Mouse (Mus musculus) midbrain, embryonic 10.5 days (tissue): ENCODE results near the gene Polr1a. TPM values are rescaled to one million over a fixed set of nuclear protein-coding genes. Genes with fewer than 3 reads are reported as not detected.

ENCODE experiments used
- DNase-seq: peaks from one replicate; pipeline ENCODE4 v3.0.0-alpha.2; 2017; ENCODE audit warnings: low spot score
- H3K27ac ChIP-seq: fragments of 300-500 bp; sonication (generic); replicated peaks from 2 replicates; pipeline ENCODE4 v1.5.1; 2016; ENCODE audit warnings: mild to moderate bottlenecking
- H3K27me3 ChIP-seq: fragments of 300-500 bp; sonication (generic); 2 replicates; pipeline ENCODE4 v1.6.1; 2016; ENCODE audit warnings: low read depth, mild to moderate bottlenecking; ENCODE audit not compliant: poor library complexity, severe bottlenecking
- H3K36me3 ChIP-seq: fragments of 300-500 bp; sonication (generic); 2 replicates; pipeline ENCODE4 v1.6.1; 2016; ENCODE audit warnings: mild to moderate bottlenecking, moderate library complexity
- H3K4me1 ChIP-seq: fragments of 300-500 bp; sonication (generic); 2 replicates; pipeline ENCODE4 v1.6.1; 2016
- H3K4me3 ChIP-seq: fragments of 300-500 bp; sonication (generic); 2 replicates; pipeline ENCODE4 v1.5.1; 2016; ENCODE audit warnings: mild to moderate bottlenecking, moderate library complexity
- H3K9me3 ChIP-seq: fragments of 300-500 bp; sonication (generic); replicated peaks from 2 replicates; pipeline ENCODE4 v1.6.1; 2016; ENCODE audit warnings: mild to moderate bottlenecking
- WGBS: fragments of 180-500 bp; shearing (Covaris S2); methylation state at CpG from one replicate; pipeline ENCODE4 v1.1.7; 2016; 5-methylcytosine and 5-hydroxymethylcytosine counted together
- polyA plus RNA-seq: library from polyadenylated mRNA; unstranded; fragments of >200 nt; fragmentation: Nextera tagmentation; extraction: Ambion mirVana; gene quantifications from 2 replicates; pipeline ENCODE4 v1.2.1, GENCODE M21; 2016

The Polr1a gene
- polyA plus RNA-seq, 1 experiment from 2014 or later = 43.0 TPM

DNA sequence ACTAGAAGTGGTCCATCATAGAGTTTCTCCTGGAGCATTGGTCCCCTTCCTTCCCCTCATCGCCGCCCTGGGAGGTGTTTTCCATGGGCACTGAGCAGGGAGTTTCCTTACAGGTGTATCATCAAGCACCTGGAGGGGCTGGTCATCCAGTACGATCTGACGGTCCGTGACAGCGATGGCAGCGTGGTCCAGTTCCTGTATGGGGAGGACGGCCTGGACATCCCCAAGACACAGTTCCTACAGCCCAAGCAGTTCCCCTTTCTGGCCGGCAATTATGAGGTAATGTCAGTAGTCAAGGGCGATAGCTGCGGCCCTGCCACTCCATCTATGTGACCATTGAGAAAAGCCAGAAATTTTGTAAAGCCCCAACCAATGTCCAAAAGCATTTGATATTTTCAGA is 54.7 kb downstream of the Polr1a start:
- Histone ChIP-seq H3K27ac (no peak overlapping the region), H3K27me3 (no peaks in the 10 kb centered on the region), H3K9me3 (no peaks in the 10 kb centered on the region), H3K4me3 (no peak overlapping the region), H3K4me1 (no peaks in the 10 kb centered on the region), H3K36me3 (peaks cover 65% of the 10 kb centered on the region)
- 95% methylated on average over 11 of the region's 11 CpGs for WGBS
- no peak for DNase-seq

DNA sequence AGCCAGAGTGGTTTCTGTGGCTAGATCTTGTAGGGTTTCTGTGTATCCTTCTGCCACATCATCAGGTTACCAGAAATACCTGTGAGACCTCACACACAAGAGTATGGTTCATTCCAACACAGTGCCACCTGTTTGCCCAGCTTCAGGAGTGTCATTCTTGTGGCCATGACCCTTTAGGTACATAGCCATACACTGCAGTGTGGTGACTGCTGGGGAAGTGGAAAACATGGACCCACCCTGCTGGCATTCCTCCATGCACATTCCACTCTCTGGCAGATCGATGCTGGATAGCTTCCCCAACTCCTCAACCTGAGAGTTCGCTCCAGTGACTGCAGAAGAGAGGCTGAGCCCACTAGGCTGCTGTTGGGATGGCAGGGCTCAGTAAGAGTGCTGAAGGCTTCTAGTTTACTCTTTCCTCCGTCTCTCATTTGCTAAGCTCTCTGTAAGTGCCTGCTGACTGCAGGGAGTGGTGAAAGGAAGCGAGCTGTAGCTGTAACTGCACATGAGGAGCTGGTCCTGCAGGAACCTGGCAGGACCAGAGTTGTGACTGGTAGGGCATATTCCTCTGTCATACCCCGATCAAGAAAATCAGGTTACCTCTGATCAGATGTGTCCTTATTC is 57.9 kb downstream of the Polr1a start:
- DNase-seq = no peak
- no peaks in the 10 kb centered on the region for H3K9me3 ChIP-seq
- H3K27ac ChIP-seq = no peak overlapping the region
- 94% methylated on average over 5 of the region's 5 CpGs for whole genome bisulfite sequencing
- no peak overlapping the region for H3K4me3 ChIP-seq
- peaks cover 84% of the 10 kb centered on the region for H3K36me3 ChIP-seq
- H3K4me1 ChIP-seq = no peaks in the 10 kb centered on the region
- no peaks in the 10 kb centered on the region for H3K27me3 ChIP-seq

DNA sequence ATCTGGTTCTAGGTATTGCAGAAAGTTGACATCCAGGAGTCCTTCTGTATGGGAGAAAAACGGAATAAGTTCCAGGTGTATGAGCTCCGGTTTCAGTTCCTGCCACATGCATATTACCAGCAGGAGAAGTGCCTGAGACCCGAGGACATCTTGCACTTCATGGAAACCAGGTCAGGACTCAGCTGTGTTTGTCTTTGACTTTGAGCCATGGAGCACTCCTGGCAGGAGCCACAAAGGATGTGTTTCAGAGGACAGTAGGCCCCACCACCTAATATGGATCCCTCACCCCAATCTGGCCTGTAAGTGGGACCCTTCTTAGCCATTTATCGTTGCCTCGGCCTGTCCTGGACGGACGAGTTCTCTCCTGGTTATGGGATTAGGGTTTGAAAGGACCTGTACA is 59.0 kb downstream of the Polr1a start:
- H3K9me3 ChIP-seq = no peaks in the 10 kb centered on the region
- peaks cover 94% of the 10 kb centered on the region for H3K36me3 ChIP-seq
- no peaks in the 10 kb centered on the region for H3K27me3 ChIP-seq
- no peak for DNase-seq
- H3K27ac ChIP-seq = no peak overlapping the region
- H3K4me3 ChIP-seq = no peak overlapping the region
- H3K4me1 ChIP-seq = no peaks in the 10 kb centered on the region
- WGBS = 93% methylated on average over 7 of the region's 7 CpGs

DNA sequence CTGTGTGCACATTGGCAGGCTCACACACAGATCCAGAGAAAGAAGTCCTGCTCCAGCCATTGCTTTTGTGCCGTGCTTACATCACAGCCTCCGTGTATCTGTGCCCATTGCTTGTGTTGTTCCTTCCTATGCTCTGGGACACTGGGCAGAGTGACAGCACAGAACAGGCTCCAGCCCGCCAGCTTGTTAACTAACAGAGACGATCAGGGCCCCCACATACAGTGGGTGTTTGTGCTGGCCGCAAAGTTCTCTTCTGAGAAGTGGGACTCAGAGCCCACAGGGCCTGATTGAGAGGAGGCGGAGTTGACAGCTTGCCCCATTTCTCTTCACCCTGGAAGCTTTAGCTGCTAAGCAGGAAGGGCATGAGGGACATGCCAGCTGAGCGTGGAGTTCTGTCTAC is 60.6 kb downstream of the Polr1a start:
- H3K36me3 ChIP-seq = peaks cover 97% of the 10 kb centered on the region
- H3K27me3 ChIP-seq = no peaks in the 10 kb centered on the region
- 93% methylated on average over 7 of the region's 7 CpGs for WGBS

DNA sequence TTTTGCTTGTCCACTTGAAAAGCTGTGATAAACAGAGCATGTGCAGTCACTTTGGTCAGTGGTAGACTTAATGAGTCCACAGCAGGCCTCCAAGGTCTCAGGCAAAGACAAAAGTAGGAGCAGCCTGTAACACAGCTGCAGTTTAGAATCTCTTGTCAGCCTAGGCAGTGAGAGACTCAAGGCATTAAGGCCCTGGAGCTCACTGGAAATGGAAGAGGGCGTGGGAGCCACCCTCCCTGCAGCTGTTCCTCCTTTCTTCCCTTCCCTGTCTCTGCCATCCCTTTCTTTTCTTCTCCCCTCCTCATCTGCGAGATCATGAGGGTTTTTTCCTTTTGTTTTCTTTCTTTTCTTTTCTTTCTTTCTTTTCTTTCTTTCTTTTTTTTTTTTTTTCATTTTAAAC is 61.3 kb downstream of the Polr1a start:
- Histone ChIP-seq H3K4me1 (no peaks in the 10 kb centered on the region), H3K27me3 (no peaks in the 10 kb centered on the region), H3K36me3 (peaks cover 97% of the 10 kb centered on the region), H3K27ac (no peak overlapping the region), H3K4me3 (no peak overlapping the region), H3K9me3 (no peaks in the 10 kb centered on the region)
- 77% methylated on average over 2 of the region's 2 CpGs for WGBS
- DNase-seq = no peak

More for the DNA sequence above, 60.6 kb downstream of the Polr1a start:
- no peak overlapping the region for H3K4me3 ChIP-seq
- H3K9me3 ChIP-seq = no peaks in the 10 kb centered on the region
- no peak for DNase-seq
- H3K27ac ChIP-seq = no peak overlapping the region
- no peaks in the 10 kb centered on the region for H3K4me1 ChIP-seq

DNA sequence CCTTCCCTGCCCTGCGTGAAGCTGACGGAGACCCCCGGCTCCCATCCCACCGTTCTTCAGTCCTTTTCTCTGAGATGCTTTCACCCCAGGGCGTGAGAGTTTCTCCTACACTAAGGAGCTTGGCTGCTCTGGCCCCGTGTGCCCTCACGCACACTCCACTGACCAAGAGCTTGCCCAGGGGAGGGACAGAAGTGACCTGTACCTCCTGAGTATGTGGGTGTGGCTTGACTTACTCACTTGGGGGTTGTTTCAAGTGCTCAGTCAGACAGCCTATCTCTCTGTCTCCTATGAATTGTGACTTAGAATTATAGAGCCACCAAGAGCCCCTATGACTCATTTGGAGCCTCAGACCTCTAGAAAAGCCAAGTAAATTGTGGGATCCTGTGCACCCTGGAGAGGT is 67.7 kb downstream of the Polr1a start:
- no peak for DNase-seq
- Histone ChIP-seq H3K9me3 (no peaks in the 10 kb centered on the region), H3K36me3 (peaks cover 100% of the 10 kb centered on the region), H3K4me3 (no peak overlapping the region), H3K27me3 (no peaks in the 10 kb centered on the region), H3K27ac (no peak overlapping the region), H3K4me1 (no peaks in the 10 kb centered on the region)
- WGBS = 94% methylated on average over 7 of the region's 7 CpGs

DNA sequence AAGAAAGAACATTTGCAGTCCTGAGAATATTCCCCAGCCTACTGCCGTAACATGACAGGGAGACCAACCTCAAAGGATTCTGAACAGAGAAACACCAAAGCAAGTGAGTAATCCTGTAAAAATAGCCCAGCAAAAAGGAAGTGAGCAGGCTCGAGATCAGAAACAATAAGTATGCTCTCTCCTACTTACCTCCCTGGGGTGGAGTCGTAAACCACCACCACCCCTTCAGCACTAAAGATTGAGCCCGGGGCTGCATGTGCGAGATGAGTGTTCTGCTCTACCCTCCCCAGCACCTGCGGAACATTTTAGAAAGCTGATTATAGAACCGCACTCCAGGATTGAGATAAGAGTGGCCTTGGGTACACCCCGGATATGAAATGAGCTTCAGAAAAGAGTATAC is 71.3 kb downstream of the Polr1a start:
- Histone ChIP-seq H3K27me3 (no peaks in the 10 kb centered on the region), H3K4me1 (no peaks in the 10 kb centered on the region), H3K27ac (no peak overlapping the region), H3K36me3 (peaks cover 69% of the 10 kb centered on the region), H3K9me3 (no peaks in the 10 kb centered on the region), H3K4me3 (no peak overlapping the region)
- DNase-seq = no peak
- 85% methylated on average over 8 of the region's 8 CpGs for WGBS

DNA sequence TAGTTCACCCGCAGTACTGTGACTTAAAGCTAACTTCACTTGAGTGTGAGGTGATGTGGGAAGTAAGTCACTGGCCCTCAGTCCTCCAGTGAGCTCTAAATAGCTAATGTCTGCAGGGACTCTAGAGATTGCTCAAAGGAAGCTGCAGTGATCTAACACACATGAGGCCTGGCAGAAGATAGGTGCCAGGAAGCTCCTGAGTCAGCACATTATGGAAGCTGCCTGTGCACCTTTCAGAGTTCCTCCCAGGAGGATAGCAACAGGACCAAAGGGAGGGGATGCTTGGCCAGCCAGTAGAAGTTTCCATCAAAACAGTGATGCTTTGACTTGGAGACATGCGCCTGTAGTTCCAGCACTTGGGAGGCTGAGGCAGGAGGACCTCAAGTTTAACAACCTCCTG is 71.7 kb downstream of the Polr1a start:
- Histone ChIP-seq H3K4me3 (no peak overlapping the region), H3K9me3 (no peaks in the 10 kb centered on the region), H3K4me1 (no peaks in the 10 kb centered on the region), H3K27me3 (no peaks in the 10 kb centered on the region), H3K36me3 (peaks cover 65% of the 10 kb centered on the region), H3K27ac (no peak overlapping the region)
- 100% methylated on average over 2 of the region's 2 CpGs for WGBS
- DNase-seq = no peak

DNA sequence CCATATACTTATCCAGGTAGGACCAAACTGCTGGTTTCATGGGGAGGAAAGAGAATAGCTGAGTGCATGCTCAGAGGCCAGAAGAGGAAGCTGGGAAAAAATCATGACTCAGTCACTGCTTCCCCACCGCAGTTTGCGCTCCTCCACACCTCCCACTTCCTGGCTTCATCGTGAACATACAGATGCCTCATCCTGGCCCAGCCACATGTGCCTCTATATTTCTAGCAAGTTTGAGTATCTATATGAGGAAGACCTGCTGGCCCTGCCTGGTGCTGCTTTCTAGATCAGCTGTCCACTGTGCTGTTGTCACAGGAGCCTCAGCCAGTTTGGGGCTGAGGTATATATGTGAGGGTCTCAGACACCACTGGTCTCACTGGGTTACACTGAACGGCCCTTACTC is 72.6 kb downstream of the Polr1a start:
- H3K27ac ChIP-seq = no peak overlapping the region
- H3K36me3 ChIP-seq = peaks cover 56% of the 10 kb centered on the region
- DNase-seq = no peak
- WGBS = 90% methylated on average over 4 of the region's 4 CpGs
- H3K4me1 ChIP-seq = no peaks in the 10 kb centered on the region
- no peak overlapping the region for H3K4me3 ChIP-seq
- H3K9me3 ChIP-seq = no peaks in the 10 kb centered on the region
- no peaks in the 10 kb centered on the region for H3K27me3 ChIP-seq

DNA sequence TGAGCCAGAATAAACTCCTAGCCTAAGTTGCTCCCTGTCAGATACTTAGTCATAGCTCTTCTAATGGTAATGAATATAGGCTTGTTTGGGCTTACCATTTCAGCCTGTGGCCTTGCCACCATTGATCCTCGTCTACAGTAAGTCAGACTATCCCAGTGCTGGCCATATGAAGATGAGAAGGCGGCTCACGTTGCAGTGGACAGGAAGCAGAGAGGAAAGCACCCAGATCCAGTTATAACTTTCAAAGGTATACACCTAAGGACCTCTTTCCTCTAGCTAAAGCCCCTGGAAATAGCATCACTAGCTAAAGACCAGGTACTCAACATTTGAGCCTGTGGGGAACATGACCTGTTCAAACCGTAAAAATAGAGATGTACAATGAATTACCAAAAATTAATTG is 77.1 kb downstream of the Polr1a start:
- Histone ChIP-seq H3K27ac (no peak overlapping the region), H3K27me3 (no peaks in the 10 kb centered on the region), H3K4me3 (no peak overlapping the region), H3K36me3 (peaks cover 11% of the 10 kb centered on the region), H3K4me1 (peaks cover 14% of the 10 kb centered on the region), H3K9me3 (no peaks in the 10 kb centered on the region)
- DNase-seq = no peak
- WGBS = 90% methylated on average over 4 of the region's 4 CpGs

DNA sequence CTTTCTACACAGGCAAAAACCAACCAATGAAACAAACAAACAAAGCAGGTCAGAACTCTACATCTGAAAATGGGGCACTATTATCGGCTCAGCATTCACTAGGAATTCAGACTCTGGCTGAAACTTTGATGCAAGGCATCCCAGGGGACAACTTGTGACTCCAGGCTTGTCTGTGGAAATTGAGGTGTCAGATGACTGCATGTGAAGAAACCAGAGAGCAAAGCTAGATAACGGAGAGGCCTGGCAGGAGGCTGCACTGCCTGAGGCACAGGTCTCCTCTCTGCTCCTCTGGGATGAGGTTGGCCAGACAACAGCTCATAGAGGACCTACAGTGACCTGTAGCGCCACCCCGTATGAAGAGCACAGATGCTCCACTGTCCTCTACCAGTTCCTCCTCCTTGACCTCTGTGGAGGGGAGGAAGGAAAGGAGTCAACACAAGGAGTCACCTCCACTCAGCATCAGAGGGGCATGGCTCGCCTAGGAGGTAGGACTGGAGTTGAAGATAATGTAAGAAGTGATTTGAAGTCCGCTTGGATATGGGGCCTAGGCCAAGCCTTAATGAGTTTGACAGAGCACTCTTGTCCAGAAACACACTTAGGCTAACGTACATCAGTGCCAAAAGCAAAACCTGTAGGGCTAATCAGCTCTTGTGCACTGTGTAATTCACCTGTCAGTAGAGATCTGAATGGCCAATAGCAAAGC is 78.8 kb downstream of the Polr1a start:
- Histone ChIP-seq H3K27ac (no peak overlapping the region), H3K36me3 (no peaks in the 10 kb centered on the region), H3K4me3 (no peak overlapping the region), H3K27me3 (no peaks in the 10 kb centered on the region), H3K9me3 (no peaks in the 10 kb centered on the region), H3K4me1 (peaks cover 24% of the 10 kb centered on the region)
- DNase-seq = no peak
- WGBS = 81% methylated on average over 7 of the region's 7 CpGs

DNA sequence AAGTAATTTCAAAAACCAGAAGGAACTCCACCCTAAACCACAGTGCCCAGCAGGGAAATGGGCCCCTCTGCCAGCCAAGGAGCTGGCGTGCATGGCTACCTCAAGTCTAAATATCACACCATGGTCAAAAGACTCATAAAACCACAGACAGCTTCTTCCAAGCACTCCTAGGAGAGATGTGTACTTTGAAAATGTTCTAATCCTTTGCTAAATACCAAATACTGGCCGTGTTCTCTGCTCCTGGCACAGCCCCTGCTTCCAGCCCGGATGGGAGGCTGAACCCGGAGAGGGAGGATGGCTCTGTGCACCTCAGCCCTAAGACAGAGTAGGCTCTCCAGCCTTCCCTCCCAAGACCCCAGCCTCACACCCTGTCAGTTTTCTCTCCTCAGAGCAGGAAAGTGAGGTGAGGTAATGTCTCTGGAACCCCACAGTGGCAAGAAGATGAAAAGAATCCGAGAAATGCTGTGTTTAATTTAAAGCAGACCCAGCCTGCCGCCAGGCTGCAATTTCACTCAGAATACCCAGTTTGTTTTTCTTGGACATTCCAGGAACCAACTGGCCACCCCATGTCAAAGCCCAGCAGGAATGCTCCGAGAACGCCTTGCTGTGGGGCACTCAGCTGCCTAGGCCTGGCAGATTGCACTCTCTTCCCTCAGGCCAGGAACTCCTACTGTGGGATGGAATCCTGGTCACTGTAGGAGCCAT is 80.9 kb downstream of the Polr1a start:
- DNase-seq = peak; percentile 45
- WGBS = 56% methylated on average over 8 of the region's 8 CpGs
- no peaks in the 10 kb centered on the region for H3K9me3 ChIP-seq
- peak overlapping the region; percentile 55 for H3K27ac ChIP-seq
- H3K4me3 ChIP-seq = no peak overlapping the region
- peaks cover 24% of the 10 kb centered on the region for H3K4me1 ChIP-seq
- no peaks in the 10 kb centered on the region for H3K27me3 ChIP-seq
- H3K36me3 ChIP-seq = no peaks in the 10 kb centered on the region

DNA sequence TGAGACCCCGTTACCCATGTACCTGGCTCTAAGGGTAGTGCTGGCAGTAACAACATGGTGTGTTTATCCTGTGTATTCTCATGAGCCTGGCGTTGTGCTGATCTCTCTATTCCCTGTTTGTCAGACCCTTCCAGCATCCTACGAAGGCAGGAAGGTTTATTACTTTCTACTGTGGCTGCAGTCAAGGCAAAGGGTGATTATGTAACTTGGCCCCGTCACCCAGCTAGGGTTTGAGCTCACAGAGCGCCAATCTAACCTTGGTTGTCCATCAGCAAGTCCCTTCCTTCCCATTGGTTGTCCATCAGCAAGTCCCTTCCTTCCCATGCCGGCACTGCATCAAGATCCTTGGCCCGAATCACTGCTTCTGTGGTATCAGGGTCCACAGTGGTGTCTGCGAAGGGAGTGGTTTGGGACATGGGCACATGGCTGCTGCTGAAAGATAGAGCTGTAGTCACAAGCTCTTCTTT is 81.6 kb downstream of the Polr1a start:
- H3K36me3 ChIP-seq = no peaks in the 10 kb centered on the region
- H3K27me3 ChIP-seq = no peaks in the 10 kb centered on the region
- no peaks in the 10 kb centered on the region for H3K9me3 ChIP-seq
- peak overlapping the region; percentile 55 for H3K27ac ChIP-seq
- 74% methylated on average over 8 of the region's 8 CpGs for WGBS
- H3K4me1 ChIP-seq = peaks cover 24% of the 10 kb centered on the region
- DNase-seq = no peak
- H3K4me3 ChIP-seq = no peak overlapping the region
